Mouse (Mus musculus): ENCODE measurements around the gene Lpar3. TPM values are rescaled to one million over a fixed set of nuclear protein-coding genes. Genes with fewer than 3 reads are reported as not detected.
A peak's percentile ranks its signal among the peaks of the same experiment; 100 is the strongest.

Lpar3 gene
- total RNA-seq (2017), result not detected in 3 replicates

- no peak for ATAC-seq (replicated peaks; ENCODE audit: insufficient number of reproducible peaks, low FRiP score, low TSS enrichment, poor library complexity, severe bottlenecking)
Observed at GRCm38 (mm10) chr3:146220776-146221486, at the start of gene Lpar3. Gene Lpar3 (plus strand): TSS chr3:146220963.

- ATAC-seq (replicated peaks; ENCODE audit: insufficient number of reproducible peaks, low FRiP score, low TSS enrichment, poor library complexity, severe bottlenecking), result no peak
Observed at GRCm38 (mm10) chr3:146173030-146173429, 47.7 kb upstream of the Lpar3 start.

GRCm38 (mm10) chr3:146174215-146174614 lies 46.5 kb upstream of the Lpar3 start:
- no peak for ATAC-seq (replicated peaks; ENCODE audit: insufficient number of reproducible peaks, low FRiP score, low TSS enrichment, poor library complexity, severe bottlenecking)

- ATAC-seq (replicated peaks; ENCODE audit: insufficient number of reproducible peaks, low FRiP score, low TSS enrichment, poor library complexity, severe bottlenecking), result no peak
Observed at GRCm38 (mm10) chr3:146177295-146177694, 43.5 kb upstream of the Lpar3 start.

- peak; percentile 49 for ATAC-seq (replicated peaks; ENCODE audit: insufficient number of reproducible peaks, low FRiP score, low TSS enrichment, poor library complexity, severe bottlenecking)
Observed at GRCm38 (mm10) chr3:146177748-146178582, 42.8 kb upstream of the Lpar3 start.

DNA sequence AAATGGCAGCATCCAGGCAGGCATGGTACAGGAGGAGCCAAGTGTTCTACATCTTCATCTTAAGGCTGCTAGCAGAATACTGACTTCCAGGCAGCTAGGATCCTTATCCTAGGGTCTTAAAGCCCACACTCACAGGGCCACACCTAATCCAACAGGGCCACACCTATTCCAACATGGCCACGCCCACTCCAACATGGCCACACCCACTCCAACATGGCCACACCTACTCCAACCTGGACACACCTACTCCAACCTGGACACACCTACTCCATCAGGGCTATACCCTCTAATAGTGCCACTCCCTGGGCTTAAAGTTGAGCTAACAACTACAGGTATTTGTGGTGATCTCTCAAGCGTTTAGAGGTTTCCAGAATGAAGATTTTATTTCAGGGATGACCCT lies 40.4 kb upstream of the Lpar3 start:
- no peak for ATAC-seq (replicated peaks; ENCODE audit: insufficient number of reproducible peaks, low FRiP score, low TSS enrichment, poor library complexity, severe bottlenecking)

- ATAC-seq (replicated peaks; ENCODE audit: insufficient number of reproducible peaks, low FRiP score, low TSS enrichment, poor library complexity, severe bottlenecking), result no peak
Observed at GRCm38 (mm10) chr3:146180986-146181385, 39.8 kb upstream of the Lpar3 start.

GRCm38 (mm10) chr3:146184992-146185657 lies 35.6 kb upstream of the Lpar3 start:
- ATAC-seq (replicated peaks; ENCODE audit: insufficient number of reproducible peaks, low FRiP score, low TSS enrichment, poor library complexity, severe bottlenecking), result peak; percentile 41; the same call in 1 of the 2 replicates

GRCm38 (mm10) chr3:146186033-146186432 lies 34.7 kb upstream of the Lpar3 start:
- no peak for ATAC-seq (replicated peaks; ENCODE audit: insufficient number of reproducible peaks, low FRiP score, low TSS enrichment, poor library complexity, severe bottlenecking)

DNA sequence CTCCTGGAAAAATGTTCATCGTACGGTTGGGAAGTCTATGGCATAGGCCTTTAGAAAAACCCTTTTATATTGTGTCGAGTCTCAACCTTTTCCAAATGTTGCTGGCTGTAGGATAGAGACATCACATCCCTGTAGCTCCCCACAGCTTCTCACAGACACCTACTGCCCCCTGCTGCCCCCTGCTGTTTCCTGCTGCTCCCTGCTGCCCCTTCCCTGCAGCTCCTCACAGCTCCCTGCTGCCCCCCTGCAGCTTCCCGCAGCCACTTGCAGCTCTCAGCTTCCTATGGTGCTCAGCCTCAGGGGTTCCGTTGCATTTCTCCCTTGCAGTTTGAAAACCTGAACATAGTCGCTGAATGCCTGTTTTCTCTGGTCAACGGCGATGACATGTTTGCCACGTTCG lies 30.8 kb upstream of the Lpar3 start:
- no peak for ATAC-seq (replicated peaks; ENCODE audit: insufficient number of reproducible peaks, low FRiP score, low TSS enrichment, poor library complexity, severe bottlenecking)

GRCm38 (mm10) chr3:146192507-146192906 lies 28.3 kb upstream of the Lpar3 start:
- ATAC-seq (replicated peaks; ENCODE audit: insufficient number of reproducible peaks, low FRiP score, low TSS enrichment, poor library complexity, severe bottlenecking), result no peak

- no peak for ATAC-seq (replicated peaks; ENCODE audit: insufficient number of reproducible peaks, low FRiP score, low TSS enrichment, poor library complexity, severe bottlenecking)
Observed at GRCm38 (mm10) chr3:146195153-146195552, 25.6 kb upstream of the Lpar3 start.

DNA sequence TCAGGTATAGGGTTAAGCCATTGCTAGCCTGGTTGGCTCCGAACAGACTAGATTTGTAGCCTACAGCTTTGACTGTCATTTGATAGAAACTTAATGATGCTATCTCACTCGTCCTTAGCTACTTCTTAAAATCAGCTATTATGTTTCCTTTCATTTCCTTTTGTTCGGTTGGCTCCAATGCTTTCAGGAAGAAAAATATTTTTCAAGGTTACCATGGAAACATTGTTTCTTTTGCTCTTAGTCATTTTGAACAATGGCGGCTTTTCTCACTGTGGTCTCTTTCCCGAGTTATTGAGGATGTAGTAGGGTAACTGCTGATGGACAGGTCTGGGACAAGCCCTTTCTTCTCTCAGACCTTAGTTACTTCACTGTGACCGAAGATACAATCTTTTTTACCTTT lies 24.5 kb upstream of the Lpar3 start:
- ATAC-seq (replicated peaks; ENCODE audit: insufficient number of reproducible peaks, low FRiP score, low TSS enrichment, poor library complexity, severe bottlenecking), result no peak

DNA sequence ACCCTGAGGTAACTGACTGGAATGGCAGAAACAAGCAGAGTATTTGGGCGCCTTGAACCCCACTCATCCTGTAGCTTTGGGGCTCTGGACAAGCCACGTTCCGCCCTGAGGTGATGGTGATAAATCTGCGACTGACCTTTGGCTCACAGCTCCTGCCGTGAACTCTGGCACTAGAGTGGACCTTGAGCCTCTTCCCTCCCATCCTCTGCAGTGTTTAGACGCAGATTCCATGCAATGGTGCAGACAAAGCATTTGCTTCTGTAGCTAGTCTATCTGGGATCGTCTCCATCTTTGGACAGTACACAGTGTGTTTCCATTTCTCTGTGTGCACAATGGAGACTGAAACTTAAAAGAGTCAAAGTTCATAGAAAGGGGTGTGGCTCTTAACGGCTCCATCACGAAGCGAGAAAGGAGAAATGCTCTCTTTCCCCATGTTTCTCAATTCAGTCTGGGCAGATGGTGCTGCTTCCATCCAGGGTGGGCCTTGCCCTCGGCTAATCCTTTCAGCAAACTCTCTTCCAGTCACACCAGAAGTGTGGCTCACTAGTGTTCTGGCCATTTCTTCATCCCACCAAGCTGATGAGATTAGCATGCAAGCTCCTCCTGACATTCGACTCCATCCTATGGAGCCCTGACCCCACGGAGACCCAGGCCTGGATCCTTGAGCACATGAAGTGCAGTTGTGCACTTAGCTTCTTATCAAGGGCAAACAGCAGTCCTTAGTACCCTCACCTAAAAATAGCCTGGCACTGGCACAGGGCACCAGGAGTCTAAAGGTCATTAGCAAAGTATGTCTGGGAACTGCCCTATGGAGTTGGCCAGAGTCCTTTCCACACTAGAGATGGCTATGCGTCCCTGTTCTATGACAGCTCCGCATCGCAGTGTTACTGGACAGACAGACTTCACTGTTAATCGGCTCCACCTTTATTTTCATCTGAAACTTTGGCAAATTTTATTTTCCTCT lies 23.7 kb upstream of the Lpar3 start:
- ATAC-seq (replicated peaks; ENCODE audit: insufficient number of reproducible peaks, low FRiP score, low TSS enrichment, poor library complexity, severe bottlenecking), result no peak

DNA sequence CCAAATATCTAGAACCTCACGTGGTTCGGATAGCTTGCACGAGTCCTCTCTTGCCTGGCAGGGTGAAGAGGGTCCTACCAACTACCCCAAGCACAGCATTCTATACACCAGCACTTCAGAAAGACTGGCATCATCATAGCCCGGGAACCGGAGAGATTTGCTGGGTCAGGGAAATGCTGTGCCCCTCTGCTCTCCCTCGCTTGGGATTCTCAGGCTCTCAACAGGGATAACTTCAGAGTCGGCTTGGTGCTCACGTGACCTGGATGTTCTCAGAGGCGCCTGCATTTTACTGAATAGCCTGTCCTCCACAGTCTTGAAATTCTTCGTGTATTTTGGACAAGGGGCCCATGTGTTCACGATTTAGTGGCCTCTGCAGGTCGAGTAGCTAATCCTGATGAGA lies 23.0 kb upstream of the Lpar3 start:
- ATAC-seq (replicated peaks; ENCODE audit: insufficient number of reproducible peaks, low FRiP score, low TSS enrichment, poor library complexity, severe bottlenecking), result no peak

DNA sequence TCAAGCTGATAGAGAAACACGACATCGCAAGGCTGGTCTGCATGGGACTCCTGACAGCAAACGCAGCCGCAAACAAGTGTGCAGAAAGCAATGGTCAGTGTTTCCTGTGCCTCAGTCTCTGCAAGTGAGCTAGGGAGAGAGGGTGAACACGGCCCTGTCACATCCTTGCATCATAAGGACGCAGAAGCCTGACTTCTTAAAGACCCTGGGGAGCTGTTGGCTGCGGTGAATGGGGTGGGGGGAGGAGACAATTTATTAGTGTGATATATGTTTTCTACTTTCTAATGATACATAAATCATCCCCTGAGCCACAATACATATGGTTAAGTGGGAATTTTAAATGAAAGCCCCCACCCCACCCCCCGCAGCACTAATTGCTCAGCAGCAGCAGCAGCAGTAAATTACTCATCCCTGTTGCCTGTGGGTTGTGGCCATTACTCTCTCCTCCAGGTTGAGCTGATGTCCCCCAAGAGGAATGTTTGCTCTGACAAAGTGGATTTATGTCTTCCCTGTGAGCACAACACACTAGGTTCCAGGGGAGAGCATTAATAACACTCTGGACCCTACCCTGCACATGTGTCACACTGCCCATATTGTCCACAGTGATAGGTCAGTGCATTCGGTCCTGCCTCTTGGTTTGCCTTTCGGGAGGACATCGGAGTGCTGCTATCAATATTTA lies 21.8 kb upstream of the Lpar3 start:
- ATAC-seq (replicated peaks; ENCODE audit: insufficient number of reproducible peaks, low FRiP score, low TSS enrichment, poor library complexity, severe bottlenecking), result no peak

GRCm38 (mm10) chr3:146199486-146199885 lies 21.3 kb upstream of the Lpar3 start:
- ATAC-seq (replicated peaks; ENCODE audit: insufficient number of reproducible peaks, low FRiP score, low TSS enrichment, poor library complexity, severe bottlenecking), result no peak

DNA sequence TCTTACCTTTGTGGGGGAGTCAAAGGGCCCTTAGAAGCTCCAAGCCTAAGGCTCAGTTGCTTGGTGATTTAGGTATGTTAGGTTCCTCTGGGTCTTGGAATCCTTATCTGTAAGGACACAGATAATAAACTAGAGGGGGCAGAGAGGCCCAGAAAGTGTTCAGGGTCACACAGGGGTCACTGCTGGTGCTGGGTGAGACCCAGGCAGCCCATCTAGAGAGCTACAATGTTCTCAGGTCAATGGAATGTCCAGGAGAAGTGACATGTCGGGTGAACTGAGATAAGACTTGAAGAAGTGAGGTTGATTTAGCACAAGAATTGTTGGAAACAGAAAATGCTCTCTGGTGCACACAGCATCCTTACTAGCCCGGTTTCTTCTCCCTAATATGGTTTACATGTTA lies 16.4 kb upstream of the Lpar3 start:
- no peak for ATAC-seq (replicated peaks; ENCODE audit: insufficient number of reproducible peaks, low FRiP score, low TSS enrichment, poor library complexity, severe bottlenecking)
